Mouse (Mus musculus): ENCODE results near the gene Rilp. TPM values are rescaled to one million over a fixed set of nuclear protein-coding genes. Genes with fewer than 3 reads are reported as not detected.

Rilp gene
- polyA plus RNA-seq, 1 experiment = 1.7 TPM

GRCm38 (mm10) chr11:75531469-75532242, 21.8 kb downstream of the Rilp start, which contains the start of gene Slc43a2:
Gene Slc43a2 (plus strand): TSS chr11:75531694.
- TF ChIP-seq CTCF (IDR thresholded peaks at IDR 0.05; ENCODE audit: borderline replicate concordance, insufficient read depth, low read length) (no peak), POLR2A (IDR thresholded peaks at IDR 0.05; ENCODE audit: low read depth, low read length) (no peak)
- H3K27ac ChIP-seq (ENCODE audit: insufficient read depth, low read length) = peak within 1 kb of the TSS; percentile 39
- no peaks in the 10 kb centered on the region for H3K4me1 ChIP-seq (ENCODE audit: control insufficient read depth, insufficient read depth, low read length)
- peak within 1 kb of the TSS; percentile 85 for H3K4me3 ChIP-seq (ENCODE audit: insufficient read depth, low read length)

- no peak for TF ChIP-seq CTCF (IDR thresholded peaks at IDR 0.05; ENCODE audit: borderline replicate concordance, insufficient read depth, low read length)
- TF ChIP-seq POLR2A (IDR thresholded peaks at IDR 0.05; ENCODE audit: low read depth, low read length) = no peak
- H3K27ac ChIP-seq (ENCODE audit: insufficient read depth, low read length) = no peak overlapping the region
- peak overlapping the region; percentile 33 for H3K4me3 ChIP-seq (ENCODE audit: insufficient read depth, low read length)
- no peaks in the 10 kb centered on the region for H3K4me1 ChIP-seq (ENCODE audit: control insufficient read depth, insufficient read depth, low read length)
These were observed 22.7 kb downstream of the Rilp start for GRCm38 (mm10) chr11:75532340-75533277.

- Histone ChIP-seq H3K4me1 (ENCODE audit: control insufficient read depth, insufficient read depth, low read length) (no peaks in the 10 kb centered on the region), H3K4me3 (ENCODE audit: insufficient read depth, low read length) (no peak overlapping the region), H3K27ac (ENCODE audit: insufficient read depth, low read length) (no peak overlapping the region)
- no peak for TF ChIP-seq CTCF (IDR thresholded peaks at IDR 0.05; ENCODE audit: borderline replicate concordance, insufficient read depth, low read length)
- no peak for TF ChIP-seq POLR2A (IDR thresholded peaks at IDR 0.05; ENCODE audit: low read depth, low read length)
These were observed 23.6 kb downstream of the Rilp start for GRCm38 (mm10) chr11:75533314-75534015.

GRCm38 (mm10) chr11:75534286-75535033, 24.6 kb downstream of the Rilp start:
- TF ChIP-seq POLR2A (IDR thresholded peaks at IDR 0.05; ENCODE audit: low read depth, low read length) = no peak
- TF ChIP-seq CTCF (IDR thresholded peaks at IDR 0.05; ENCODE audit: borderline replicate concordance, insufficient read depth, low read length) = no peak
- Histone ChIP-seq H3K27ac (ENCODE audit: insufficient read depth, low read length) (no peak overlapping the region), H3K4me3 (ENCODE audit: insufficient read depth, low read length) (no peak overlapping the region)

GRCm38 (mm10) chr11:75535106-75535795, 25.4 kb downstream of the Rilp start:
- no peaks in the 10 kb centered on the region for H3K4me1 ChIP-seq (ENCODE audit: control insufficient read depth, insufficient read depth, low read length)
- no peak overlapping the region for H3K4me3 ChIP-seq (ENCODE audit: insufficient read depth, low read length)
- TF ChIP-seq POLR2A (IDR thresholded peaks at IDR 0.05; ENCODE audit: low read depth, low read length) = no peak
- TF ChIP-seq CTCF (IDR thresholded peaks at IDR 0.05; ENCODE audit: borderline replicate concordance, insufficient read depth, low read length) = no peak
- no peak overlapping the region for H3K27ac ChIP-seq (ENCODE audit: insufficient read depth, low read length)

More at GRCm38 (mm10) chr11:75534286-75535033, 24.6 kb downstream of the Rilp start:
- H3K4me1 ChIP-seq (ENCODE audit: control insufficient read depth, insufficient read depth, low read length) = no peaks in the 10 kb centered on the region

GRCm38 (mm10) chr11:75536255-75537024, 26.5 kb downstream of the Rilp start:
- no peak for TF ChIP-seq POLR2A (IDR thresholded peaks at IDR 0.05; ENCODE audit: low read depth, low read length)
- TF ChIP-seq CTCF (IDR thresholded peaks at IDR 0.05; ENCODE audit: borderline replicate concordance, insufficient read depth, low read length) = no peak
- H3K4me1 ChIP-seq (ENCODE audit: control insufficient read depth, insufficient read depth, low read length) = no peaks in the 10 kb centered on the region
- H3K27ac ChIP-seq (ENCODE audit: insufficient read depth, low read length) = no peak overlapping the region
- no peak overlapping the region for H3K4me3 ChIP-seq (ENCODE audit: insufficient read depth, low read length)

GRCm38 (mm10) chr11:75537025-75537414, 27.1 kb downstream of the Rilp start:
- H3K4me1 ChIP-seq (ENCODE audit: control insufficient read depth, insufficient read depth, low read length) = no peaks in the 10 kb centered on the region
- no peak overlapping the region for H3K4me3 ChIP-seq (ENCODE audit: insufficient read depth, low read length)
- TF ChIP-seq POLR2A (IDR thresholded peaks at IDR 0.05; ENCODE audit: low read depth, low read length) (no peak), CTCF (IDR thresholded peaks at IDR 0.05; ENCODE audit: borderline replicate concordance, insufficient read depth, low read length) (no peak)
- no peak overlapping the region for H3K27ac ChIP-seq (ENCODE audit: insufficient read depth, low read length)
